Mouse (Mus musculus): ENCODE data around the gene Selenop. TPM values are rescaled to one million over a fixed set of nuclear protein-coding genes. Genes with fewer than 3 reads are reported as not detected.

Gene Selenop
- polyA plus RNA-seq (2012), result 8.4 and 9.5 TPM in 2 replicates

GRCm38 (mm10) chr15:3268247-3268646 lies at the start of gene Selenop:
Selenop (plus strand) TSS chr15:3268547.

GRCm38 (mm10) chr15:3303426-3303825 lies 35.1 kb downstream of the Selenop start, which contains the start of gene Ccdc152:
Ccdc152 (minus strand) TSS chr15:3303526.

Other genes with a start within 250 kb of the Selenop start
- gene Ccdc152, start 35.0 kb downstream of the Selenop start, polyA plus RNA-seq (2012), result not detected in 2 replicates